Mouse (Mus musculus): ENCODE results near the gene Myo19.
A peak's percentile ranks its signal among the peaks of the same experiment; 100 is the strongest.

The Myo19 gene

GRCm38 (mm10) chr11:84891705-84892104 lies 11.8 kb downstream of the Myo19 start:
- Histone ChIP-seq H3K4me3 (replicated peaks; ENCODE audit: low read length) (no peak overlapping the region), H3K27me3 (ENCODE audit: insufficient read depth, low read length) (no peaks in the 10 kb centered on the region), H3K9me3 (ENCODE audit: low read length) (no peaks in the 10 kb centered on the region), H3K36me3 (ENCODE audit: insufficient read depth, low read length) (peaks cover 87% of the 10 kb centered on the region), H3K4me1 (replicated peaks; ENCODE audit: low read depth, low read length) (peaks cover 14% of the 10 kb centered on the region)
- TF ChIP-seq CTCF (conservative IDR thresholded peaks at IDR 0.05; ENCODE audit: low read length) (no peak), NANOG (IDR thresholded peaks at IDR 0.05; ENCODE audit: borderline replicate concordance, low read length) (no peak), POU5F1 (IDR thresholded peaks at IDR 0.05; ENCODE audit: borderline replicate concordance, low read length) (no peak)

- H3K4me3 ChIP-seq (replicated peaks; ENCODE audit: low read length) = no peak overlapping the region
- H3K9me3 ChIP-seq (ENCODE audit: low read length) = no peaks in the 10 kb centered on the region
- peaks cover 88% of the 10 kb centered on the region for H3K36me3 ChIP-seq (ENCODE audit: insufficient read depth, low read length)
- no peaks in the 10 kb centered on the region for H3K27me3 ChIP-seq (ENCODE audit: insufficient read depth, low read length)
- peaks cover 14% of the 10 kb centered on the region for H3K4me1 ChIP-seq (replicated peaks; ENCODE audit: low read depth, low read length)
- TF ChIP-seq POU5F1 (IDR thresholded peaks at IDR 0.05; ENCODE audit: borderline replicate concordance, low read length) (no peak), CTCF (conservative IDR thresholded peaks at IDR 0.05; ENCODE audit: low read length) (no peak), NANOG (IDR thresholded peaks at IDR 0.05; ENCODE audit: borderline replicate concordance, low read length) (no peak)
These were observed 13.2 kb downstream of the Myo19 start for GRCm38 (mm10) chr11:84893113-84893512.

- Histone ChIP-seq H3K27me3 (ENCODE audit: insufficient read depth, low read length) (no peaks in the 10 kb centered on the region), H3K4me1 (replicated peaks; ENCODE audit: low read depth, low read length) (peaks cover 21% of the 10 kb centered on the region), H3K4me3 (replicated peaks; ENCODE audit: low read length) (no peak overlapping the region), H3K36me3 (ENCODE audit: insufficient read depth, low read length) (peaks cover 100% of the 10 kb centered on the region), H3K9me3 (ENCODE audit: low read length) (no peaks in the 10 kb centered on the region)
- no peak for TF ChIP-seq POU5F1 (IDR thresholded peaks at IDR 0.05; ENCODE audit: borderline replicate concordance, low read length)
- no peak for TF ChIP-seq NANOG (IDR thresholded peaks at IDR 0.05; ENCODE audit: borderline replicate concordance, low read length)
- TF ChIP-seq CTCF (conservative IDR thresholded peaks at IDR 0.05; ENCODE audit: low read length) = no peak
These were observed 24.7 kb downstream of the Myo19 start for GRCm38 (mm10) chr11:84904597-84905144.

- H3K27me3 ChIP-seq (ENCODE audit: insufficient read depth, low read length) = no peaks in the 10 kb centered on the region
- TF ChIP-seq NANOG (IDR thresholded peaks at IDR 0.05; ENCODE audit: borderline replicate concordance, low read length) (no peak), CTCF (conservative IDR thresholded peaks at IDR 0.05; ENCODE audit: low read length) (no peak), POU5F1 (IDR thresholded peaks at IDR 0.05; ENCODE audit: borderline replicate concordance, low read length) (no peak)
- no peaks in the 10 kb centered on the region for H3K9me3 ChIP-seq (ENCODE audit: low read length)
- no peak overlapping the region for H3K4me3 ChIP-seq (replicated peaks; ENCODE audit: low read length)
- H3K4me1 ChIP-seq (replicated peaks; ENCODE audit: low read depth, low read length) = peaks cover 21% of the 10 kb centered on the region
- peaks cover 100% of the 10 kb centered on the region for H3K36me3 ChIP-seq (ENCODE audit: insufficient read depth, low read length)
These were observed 27.1 kb downstream of the Myo19 start for GRCm38 (mm10) chr11:84907081-84907480.

- Histone ChIP-seq H3K27me3 (ENCODE audit: insufficient read depth, low read length) (no peaks in the 10 kb centered on the region), H3K9me3 (ENCODE audit: low read length) (no peaks in the 10 kb centered on the region), H3K4me1 (replicated peaks; ENCODE audit: low read depth, low read length) (peaks cover 28% of the 10 kb centered on the region), H3K4me3 (replicated peaks; ENCODE audit: low read length) (no peak overlapping the region), H3K36me3 (ENCODE audit: insufficient read depth, low read length) (peaks cover 100% of the 10 kb centered on the region)
- TF ChIP-seq POU5F1 (IDR thresholded peaks at IDR 0.05; ENCODE audit: borderline replicate concordance, low read length) (no peak), NANOG (IDR thresholded peaks at IDR 0.05; ENCODE audit: borderline replicate concordance, low read length) (no peak), CTCF (conservative IDR thresholded peaks at IDR 0.05; ENCODE audit: low read length) (no peak)
These were observed 28.5 kb downstream of the Myo19 start for GRCm38 (mm10) chr11:84908480-84908879.

GRCm38 (mm10) chr11:84910411-84910810 lies 30.5 kb downstream of the Myo19 start:
- peaks cover 94% of the 10 kb centered on the region for H3K36me3 ChIP-seq (ENCODE audit: insufficient read depth, low read length)
- no peaks in the 10 kb centered on the region for H3K27me3 ChIP-seq (ENCODE audit: insufficient read depth, low read length)
- H3K9me3 ChIP-seq (ENCODE audit: low read length) = no peaks in the 10 kb centered on the region
- H3K4me1 ChIP-seq (replicated peaks; ENCODE audit: low read depth, low read length) = peaks cover 47% of the 10 kb centered on the region
- TF ChIP-seq NANOG (IDR thresholded peaks at IDR 0.05; ENCODE audit: borderline replicate concordance, low read length) = no peak
- TF ChIP-seq POU5F1 (IDR thresholded peaks at IDR 0.05; ENCODE audit: borderline replicate concordance, low read length) = no peak
- H3K4me3 ChIP-seq (replicated peaks; ENCODE audit: low read length) = no peak overlapping the region

- Histone ChIP-seq H3K9me3 (ENCODE audit: low read length) (no peaks in the 10 kb centered on the region), H3K4me3 (replicated peaks; ENCODE audit: low read length) (peak overlapping the region; percentile 100), H3K27me3 (ENCODE audit: insufficient read depth, low read length) (no peaks in the 10 kb centered on the region), H3K36me3 (ENCODE audit: insufficient read depth, low read length) (peaks cover 51% of the 10 kb centered on the region), H3K4me1 (replicated peaks; ENCODE audit: low read depth, low read length) (peaks cover 46% of the 10 kb centered on the region)
- TF ChIP-seq CTCF (conservative IDR thresholded peaks at IDR 0.05; ENCODE audit: low read length) (peak; percentile 29), NANOG (IDR thresholded peaks at IDR 0.05; ENCODE audit: borderline replicate concordance, low read length) (no peak)
These were observed 34.7 kb downstream of the Myo19 start for GRCm38 (mm10) chr11:84914673-84915072.

- Histone ChIP-seq H3K4me3 (replicated peaks; ENCODE audit: low read length) (peak within 1 kb of the TSS; percentile 100), H3K36me3 (ENCODE audit: insufficient read depth, low read length) (peaks cover 36% of the 10 kb centered on the region), H3K4me1 (replicated peaks; ENCODE audit: low read depth, low read length) (peaks cover 48% of the 10 kb centered on the region), H3K27me3 (ENCODE audit: insufficient read depth, low read length) (no peaks in the 10 kb centered on the region), H3K9me3 (ENCODE audit: low read length) (no peaks in the 10 kb centered on the region)
- TF ChIP-seq NANOG (IDR thresholded peaks at IDR 0.05; ENCODE audit: borderline replicate concordance, low read length) (peak; percentile 58; the same call in 1 of the 2 replicates), CTCF (conservative IDR thresholded peaks at IDR 0.05; ENCODE audit: low read length) (no peak)
These were observed 36.2 kb downstream of the Myo19 start, which contains the start of gene Znhit3 for GRCm38 (mm10) chr11:84916053-84916702. TSS of gene Znhit3 (minus strand) at chr11:84916366.

Data from E14TG2a.4 (cell line).